Mouse (Mus musculus) C2C12 (cell line): ENCODE results near the gene Tuba4a. TPM values are rescaled to one million over a fixed set of nuclear protein-coding genes. Genes with fewer than 3 reads are reported as not detected.

Experiments used
- H3K27me3 ChIP-seq: one replicate; pipeline ENCODE4 v1.6.1; 2011; ENCODE audit not compliant: control insufficient read depth, insufficient read depth, insufficient read length
- H3K36me3 ChIP-seq: one replicate; pipeline ENCODE4 v1.6.1; 2011; ENCODE audit not compliant: control insufficient read depth, insufficient read depth
- H3K4me3 ChIP-seq: one replicate; pipeline ENCODE4 v1.5.1; 2011; ENCODE audit warnings: mild to moderate bottlenecking, control low read depth; ENCODE audit not compliant: poor library complexity, insufficient read depth, severe bottlenecking
- H3K79me2 ChIP-seq: one replicate; pipeline ENCODE4 v1.6.1; 2011; ENCODE audit not compliant: control insufficient read depth, insufficient read depth
- H3K79me3 ChIP-seq: one replicate; pipeline ENCODE4 v1.6.1; 2011; ENCODE audit warnings: low read depth, control low read depth
- H3ac ChIP-seq: one replicate; pipeline ENCODE3; 2011; ENCODE audit warnings: low read depth; ENCODE audit not compliant: control insufficient read depth, insufficient read length
- CEBPB ChIP-seq: IDR thresholded peaks from one replicate; pipeline ENCODE4 v1.6.1; 2011; ENCODE audit warnings: low read depth, mild to moderate bottlenecking, control low read depth, moderate library complexity
- CTCF ChIP-seq: IDR thresholded peaks from one replicate; pipeline ENCODE4 v1.5.1; 2011; ENCODE audit not compliant: control insufficient read depth, insufficient read depth, insufficient read length
- FOSL1 ChIP-seq: IDR thresholded peaks from one replicate; pipeline ENCODE4 v1.8.0; 2011; ENCODE audit warnings: mild to moderate bottlenecking, low read length; ENCODE audit not compliant: poor library complexity, insufficient read depth, severe bottlenecking
- MAX ChIP-seq: IDR thresholded peaks from one replicate; pipeline ENCODE4 v1.6.1; 2011; ENCODE audit warnings: mild to moderate bottlenecking, control low read depth
- MYOD1 ChIP-seq: IDR thresholded peaks from one replicate; pipeline ENCODE4 v1.6.1; 2011; ENCODE audit warnings: low read depth; ENCODE audit not compliant: control insufficient read depth, insufficient read length
- MYOG ChIP-seq: IDR thresholded peaks from one replicate; pipeline ENCODE4 v1.6.1; 2011; ENCODE audit not compliant: control insufficient read depth, insufficient read length; ENCODE audit errors: extremely low read depth
- USF1 ChIP-seq: IDR thresholded peaks from one replicate; pipeline ENCODE4 v1.6.1; 2011; ENCODE audit warnings: low read depth, mild to moderate bottlenecking, control low read depth, moderate library complexity
- long read RNA-seq, 2 experiments: library from polyadenylated mRNA; unstranded; transcript quantifications; one replicate each; pipeline ENCODE4 v2.0.0; 2019 to 2020
- polyA plus RNA-seq: library from polyadenylated mRNA; unstranded; fragments of >200 nt; fragmentation: generic; extraction: Trizol; gene quantifications from one replicate; pipeline ENCODE4 v1.2.1, GENCODE M21; 2012; ENCODE audit warnings: missing spikeins

Tuba4a gene
- polyA plus RNA-seq = 167 TPM
- long read RNA-seq, experiment 1, transcript Tuba4a-202 (4 exons, 2,840 nt) = major isoform, 36 of 47 reads
- long read RNA-seq, experiment 1, partial matches to known transcripts = 0 of 47 reads
- long read RNA-seq, experiment 1, other reads (novel, unspliced or antisense) = 10 of 47 reads
- long read RNA-seq, experiment 2, transcript Tuba4a-202 (4 exons, 2,840 nt) = major isoform, 146 of 163 reads
- long read RNA-seq, experiment 2, partial matches to known transcripts = 7 of 163 reads
- long read RNA-seq, experiment 2, other reads (novel, unspliced or antisense) = 8 of 163 reads

- peaks cover 47% of the 10 kb centered on the region for H3K79me2 ChIP-seq
- H3ac ChIP-seq = peak within 1 kb of the TSS; percentile 71
- H3K79me3 ChIP-seq = peaks cover 28% of the 10 kb centered on the region
- H3K27me3 ChIP-seq = no peaks in the 10 kb centered on the region
- peak within 1 kb of the TSS; percentile 91 for H3K4me3 ChIP-seq
- no peak for TF ChIP-seq MYOD1
- no peak for TF ChIP-seq CEBPB
- TF ChIP-seq FOSL1 = no peak
- no peak for TF ChIP-seq CTCF
- TF ChIP-seq MYOG = no peak
- no peak for TF ChIP-seq MAX
- TF ChIP-seq USF1 = no peak
- H3K36me3 ChIP-seq = peaks cover 30% of the 10 kb centered on the region
Observed at GRCm38 (mm10) chr1:75219531-75219930, at the start of gene Tuba4a. TSS of gene Tuba4a (minus strand) at chr1:75219865.

DNA sequence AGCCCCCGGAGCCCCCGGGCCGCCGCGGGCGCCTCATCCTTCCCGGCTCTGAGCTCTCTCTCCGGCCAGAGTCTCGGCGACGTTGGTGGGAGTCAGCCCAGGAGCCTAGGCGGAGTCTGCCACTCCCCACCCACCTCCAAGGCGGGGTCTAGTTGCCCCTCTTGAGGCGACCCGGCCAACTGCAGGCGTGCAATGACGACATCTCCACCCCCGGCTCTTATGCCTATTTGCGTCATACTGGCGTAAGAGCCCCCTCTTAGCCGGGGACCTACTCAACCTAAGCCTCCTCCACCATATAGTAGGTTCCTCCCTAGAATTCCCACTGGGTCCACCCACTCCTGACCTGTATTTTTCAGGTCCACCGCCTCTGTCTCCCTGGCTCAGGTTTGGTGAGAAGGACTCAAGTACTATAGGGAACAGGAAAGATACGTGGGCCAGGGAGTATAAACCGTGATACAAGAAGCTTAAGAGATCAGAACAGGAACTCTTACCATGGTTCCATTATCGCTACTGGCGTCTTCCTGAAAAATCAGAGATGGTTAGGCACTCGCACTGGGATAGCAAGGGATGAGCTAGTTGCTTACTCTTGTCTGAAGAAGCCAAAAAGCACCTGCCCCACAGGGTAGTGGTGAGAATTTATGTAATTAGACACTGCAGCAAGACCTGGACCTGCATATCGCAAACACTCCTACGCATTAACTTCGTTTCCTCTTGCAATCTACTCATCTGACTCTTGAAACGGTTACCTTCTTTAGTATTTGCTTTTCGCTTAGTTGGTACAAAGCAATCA is 44.6 kb upstream of the Tuba4a start, which contains the start of gene Ptprn:
TSS of gene Ptprn (minus strand) at position 412 of the 790 bp plus-strand sequence.
- H3K36me3 ChIP-seq = no peaks in the 10 kb centered on the region
- peak within 1 kb of the TSS; percentile 79 for H3ac ChIP-seq
- H3K4me3 ChIP-seq = peak within 1 kb of the TSS; percentile 45
- H3K79me2 ChIP-seq = no peaks in the 10 kb centered on the region
- TF ChIP-seq CTCF (no peak), MYOD1 (no peak), FOSL1 (no peak), MAX (no peak), CEBPB (no peak), USF1 (no peak), MYOG (no peak)
- H3K27me3 ChIP-seq = peaks cover 4% of the 10 kb centered on the region
- H3K79me3 ChIP-seq = no peaks in the 10 kb centered on the region

GRCm38 (mm10) chr1:75262969-75263951 is 43.6 kb upstream of the Tuba4a start:
- no peaks in the 10 kb centered on the region for H3K79me3 ChIP-seq
- H3K79me2 ChIP-seq = no peaks in the 10 kb centered on the region
- peak overlapping the region; percentile 45 for H3K4me3 ChIP-seq
- no peaks in the 10 kb centered on the region for H3K27me3 ChIP-seq
- no peaks in the 10 kb centered on the region for H3K36me3 ChIP-seq
- peak overlapping the region; percentile 79 for H3ac ChIP-seq
- TF ChIP-seq USF1 (no peak), MAX (peak; percentile 56), FOSL1 (peak; percentile 42)

- Histone ChIP-seq H3K4me3 (no peak overlapping the region), H3K36me3 (no peaks in the 10 kb centered on the region)
Observed at GRCm38 (mm10) chr1:75261278-75261677, 41.6 kb upstream of the Tuba4a start.

DNA sequence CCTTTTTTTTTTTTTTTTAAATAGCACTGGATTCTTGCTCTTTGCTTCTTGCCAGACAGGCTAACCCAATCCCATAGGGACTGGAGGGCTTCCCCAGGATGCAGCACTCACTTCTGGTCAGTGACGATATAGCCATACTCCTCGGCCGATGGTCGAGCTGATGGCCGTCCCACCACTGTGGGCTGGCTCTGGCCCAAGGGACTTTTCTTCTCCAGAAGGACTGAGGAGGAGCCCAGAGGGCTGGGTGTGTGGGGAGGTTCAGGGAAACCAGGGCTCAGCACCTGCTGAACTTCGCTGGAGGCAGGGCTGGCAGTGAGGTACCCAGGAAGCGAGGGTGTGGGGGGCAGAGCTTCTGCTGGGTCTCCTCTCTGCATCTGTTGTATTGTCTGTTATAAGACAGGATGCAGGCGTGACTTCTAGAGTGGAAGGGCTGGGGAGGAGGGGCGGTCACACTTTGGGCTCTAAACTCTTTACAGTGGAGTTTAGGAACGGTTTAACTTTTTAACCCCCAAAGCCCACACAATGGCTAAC is 35.9 kb upstream of the Tuba4a start:
- H3K36me3 ChIP-seq = no peaks in the 10 kb centered on the region
- H3ac ChIP-seq = no peak overlapping the region
- no peak overlapping the region for H3K4me3 ChIP-seq
- H3K27me3 ChIP-seq = no peaks in the 10 kb centered on the region
- no peaks in the 10 kb centered on the region for H3K79me2 ChIP-seq
- H3K79me3 ChIP-seq = no peaks in the 10 kb centered on the region
- TF ChIP-seq USF1 (no peak), CEBPB (no peak), MYOD1 (no peak), MYOG (no peak), FOSL1 (no peak), CTCF (no peak), MAX (no peak)

More at GRCm38 (mm10) chr1:75261278-75261677, 41.6 kb upstream of the Tuba4a start:
- H3K27me3 ChIP-seq = no peaks in the 10 kb centered on the region
- no peaks in the 10 kb centered on the region for H3K79me2 ChIP-seq
- TF ChIP-seq MYOG (no peak), CEBPB (no peak), FOSL1 (no peak), MYOD1 (no peak), CTCF (no peak), USF1 (no peak), MAX (no peak)
- no peaks in the 10 kb centered on the region for H3K79me3 ChIP-seq
- no peak overlapping the region for H3ac ChIP-seq
